Mouse (Mus musculus) hindbrain, embryonic 13.5 days (tissue): ENCODE results near the gene Gas2. TPM values are rescaled to one million over a fixed set of nuclear protein-coding genes. Genes with fewer than 3 reads are reported as not detected.
A peak's percentile ranks its signal among the peaks of the same experiment; 100 is the strongest.

Experiments used
- ATAC-seq: fragments of 200-750 bp; cut with Nextera tagmentation; 2 replicates; pipeline ENCODE4 v1.8.0; 2017; ENCODE audit warnings: moderate TSS enrichment; ENCODE audit not compliant: low FRiP score
- H3K27ac ChIP-seq: fragments of 300-500 bp; sonication (generic); 2 replicates; pipeline ENCODE4 v1.5.1; 2015; ENCODE audit warnings: inconsistent platforms, mild to moderate bottlenecking, moderate library complexity
- H3K27me3 ChIP-seq: fragments of 300-500 bp; sonication (generic); 2 replicates; pipeline ENCODE4 v1.6.1; 2015; ENCODE audit warnings: mild to moderate bottlenecking, inconsistent platforms
- H3K36me3 ChIP-seq: fragments of 300-500 bp; sonication (generic); 2 replicates; pipeline ENCODE4 v1.6.1; 2015; ENCODE audit warnings: mild to moderate bottlenecking, inconsistent platforms
- H3K4me1 ChIP-seq: fragments of 300-500 bp; sonication (generic); replicated peaks from 2 replicates; pipeline ENCODE4 v1.6.1; 2015; ENCODE audit warnings: inconsistent platforms
- H3K4me2 ChIP-seq: fragments of 300-500 bp; sonication (generic); 2 replicates; pipeline ENCODE4 v1.6.1; 2015; ENCODE audit warnings: inconsistent platforms, mild to moderate bottlenecking, moderate library complexity
- H3K4me3 ChIP-seq: fragments of 300-500 bp; sonication (generic); 2 replicates; pipeline ENCODE4 v1.5.1; 2015; ENCODE audit warnings: mild to moderate bottlenecking, inconsistent platforms
- H3K9ac ChIP-seq: fragments of 300-500 bp; sonication (generic); 2 replicates; pipeline ENCODE4 v1.6.1; 2015; ENCODE audit warnings: mild to moderate bottlenecking, inconsistent platforms
- H3K9me3 ChIP-seq: fragments of 300-500 bp; sonication (generic); 2 replicates; pipeline ENCODE4 v1.6.1; 2016; ENCODE audit warnings: inconsistent platforms
- WGBS: fragments of 180-500 bp; shearing (Covaris S2); methylation state at CpG from one replicate; pipeline ENCODE4 v1.1.7; 2015; 5-methylcytosine and 5-hydroxymethylcytosine counted together
- polyA plus RNA-seq: library from polyadenylated mRNA; unstranded; fragments of >200 nt; fragmentation: Nextera tagmentation; extraction: Ambion mirVana; gene quantifications from 2 replicates; pipeline ENCODE4 v1.2.1, GENCODE M21; 2015

Gas2 gene
- polyA plus RNA-seq, 1 experiment from 2014 or later, result 13.0 TPM

- no peak for ATAC-seq
Measured at GRCm38 (mm10) chr7:51975181-51975580, 113.4 kb downstream of the Gas2 start.

GRCm38 (mm10) chr7:51979271-51979670, 117.5 kb downstream of the Gas2 start:
- Histone ChIP-seq H3K27ac (no peak overlapping the region), H3K9ac (no peak overlapping the region), H3K4me3 (no peak overlapping the region), H3K4me2 (no peak overlapping the region), H3K27me3 (no peaks in the 10 kb centered on the region), H3K9me3 (no peaks in the 10 kb centered on the region), H3K4me1 (peaks cover 8% of the 10 kb centered on the region), H3K36me3 (no peaks in the 10 kb centered on the region)
- 45% methylated on average over 5 of the region's 5 CpGs for WGBS
- no peak for ATAC-seq

More at GRCm38 (mm10) chr7:51975181-51975580, 113.4 kb downstream of the Gas2 start:
- Histone ChIP-seq H3K4me3 (no peak overlapping the region), H3K27ac (0 out of 2 replicates have a peak overlapping the region, but pooled peaks have one; percentile 18), H3K4me2 (no peak overlapping the region), H3K4me1 (peaks cover 12% of the 10 kb centered on the region), H3K9me3 (no peaks in the 10 kb centered on the region), H3K9ac (no peak overlapping the region), H3K36me3 (no peaks in the 10 kb centered on the region), H3K27me3 (no peaks in the 10 kb centered on the region)
- WGBS, result 70% methylated on average over 6 of the region's 6 CpGs

GRCm38 (mm10) chr7:51982303-51982702, 120.5 kb downstream of the Gas2 start:
- WGBS, result 50% methylated on average over 1 of the region's 1 CpGs
- H3K27me3 ChIP-seq, result no peaks in the 10 kb centered on the region
- no peaks in the 10 kb centered on the region; the same call in 1 of the 2 replicates for H3K4me1 ChIP-seq
- no peak overlapping the region for H3K4me3 ChIP-seq
- H3K27ac ChIP-seq, result no peak overlapping the region
- no peaks in the 10 kb centered on the region for H3K36me3 ChIP-seq
- H3K9me3 ChIP-seq, result no peaks in the 10 kb centered on the region
- ATAC-seq, result no peak
- no peak overlapping the region for H3K9ac ChIP-seq
- H3K4me2 ChIP-seq, result no peak overlapping the region

- no peak for ATAC-seq
- Histone ChIP-seq H3K4me1 (no peaks in the 10 kb centered on the region; the same call in 1 of the 2 replicates), H3K9ac (no peak overlapping the region), H3K27ac (no peak overlapping the region), H3K4me2 (no peak overlapping the region), H3K36me3 (no peaks in the 10 kb centered on the region), H3K4me3 (no peak overlapping the region), H3K9me3 (no peaks in the 10 kb centered on the region), H3K27me3 (no peaks in the 10 kb centered on the region)
- 81% methylated on average over 6 of the region's 6 CpGs for WGBS
Measured at GRCm38 (mm10) chr7:51985763-51986162, 123.9 kb downstream of the Gas2 start.

GRCm38 (mm10) chr7:51986909-51987308, 125.1 kb downstream of the Gas2 start:
- no peak for ATAC-seq
- Histone ChIP-seq H3K9ac (no peak overlapping the region), H3K4me2 (no peak overlapping the region), H3K4me1 (no peaks in the 10 kb centered on the region; the same call in 1 of the 2 replicates), H3K27ac (no peak overlapping the region), H3K4me3 (no peak overlapping the region), H3K27me3 (no peaks in the 10 kb centered on the region), H3K36me3 (no peaks in the 10 kb centered on the region), H3K9me3 (no peaks in the 10 kb centered on the region)
- WGBS, result 69% methylated on average over 6 of the region's 6 CpGs

- H3K4me3 ChIP-seq, result no peak overlapping the region
Measured at GRCm38 (mm10) chr7:51991020-51991419, 129.2 kb downstream of the Gas2 start.

GRCm38 (mm10) chr7:52005511-52006295, 143.9 kb downstream of the Gas2 start, which contains the start of gene Svip:
Svip (minus strand) TSS chr7:52006018.
- no peaks in the 10 kb centered on the region for H3K36me3 ChIP-seq
- peak within 1 kb of the TSS; percentile 80 for H3K9ac ChIP-seq
- WGBS, result under 1% methylated on average over 34 of the region's 47 CpGs
- H3K9me3 ChIP-seq, result no peaks in the 10 kb centered on the region
- peaks cover 10% of the 10 kb centered on the region for H3K4me1 ChIP-seq
- peak within 1 kb of the TSS; percentile 70 for H3K4me3 ChIP-seq
- peaks cover 3% of the 10 kb centered on the region; the same call in 1 of the 2 replicates for H3K27me3 ChIP-seq
- peak; percentile 97 for ATAC-seq
- H3K4me2 ChIP-seq, result peak within 1 kb of the TSS; percentile 61
- peak within 1 kb of the TSS; percentile 86 for H3K27ac ChIP-seq

More at GRCm38 (mm10) chr7:51991020-51991419, 129.2 kb downstream of the Gas2 start:
- ATAC-seq, result no peak
- Histone ChIP-seq H3K4me1 (no peaks in the 10 kb centered on the region), H3K9ac (no peak overlapping the region), H3K36me3 (peaks cover 6% of the 10 kb centered on the region; the same call in 1 of the 2 replicates), H3K4me2 (no peak overlapping the region), H3K9me3 (no peaks in the 10 kb centered on the region), H3K27me3 (no peaks in the 10 kb centered on the region), H3K27ac (no peak overlapping the region)
- WGBS, result 84% methylated on average over 3 of the region's 3 CpGs

GRCm38 (mm10) chr7:52006296-52006630, 144.4 kb downstream of the Gas2 start:
- no peaks in the 10 kb centered on the region for H3K36me3 ChIP-seq
- H3K9ac ChIP-seq, result no peak overlapping the region; the same call in 1 of the 2 replicates
- H3K4me1 ChIP-seq, result peaks cover 10% of the 10 kb centered on the region
- WGBS, result under 1% methylated on average over 9 of the region's 9 CpGs
- peaks cover 3% of the 10 kb centered on the region; the same call in 1 of the 2 replicates for H3K27me3 ChIP-seq
- H3K4me2 ChIP-seq, result peak overlapping the region; percentile 61
- no peak overlapping the region for H3K27ac ChIP-seq
- ATAC-seq, result peak; percentile 86; the same call in 1 of the 2 replicates
- peak overlapping the region; percentile 70 for H3K4me3 ChIP-seq
- no peaks in the 10 kb centered on the region for H3K9me3 ChIP-seq

- H3K9me3 ChIP-seq, result no peaks in the 10 kb centered on the region
- H3K4me3 ChIP-seq, result no peak overlapping the region
- peaks cover 3% of the 10 kb centered on the region; the same call in 1 of the 2 replicates for H3K27me3 ChIP-seq
- no peak overlapping the region for H3K4me2 ChIP-seq
- no peaks in the 10 kb centered on the region for H3K36me3 ChIP-seq
- no peak for ATAC-seq
- no peak overlapping the region for H3K27ac ChIP-seq
- WGBS, result 92% methylated on average over 2 of the region's 2 CpGs
- peaks cover 10% of the 10 kb centered on the region for H3K4me1 ChIP-seq
- no peak overlapping the region for H3K9ac ChIP-seq
Measured at GRCm38 (mm10) chr7:52007138-52007537, 145.3 kb downstream of the Gas2 start.

- WGBS, result 85% methylated on average over 7 of the region's 7 CpGs
Measured at GRCm38 (mm10) chr7:52013457-52013856, 151.6 kb downstream of the Gas2 start.

GRCm38 (mm10) chr7:52015180-52015579, 153.4 kb downstream of the Gas2 start:
- no peak overlapping the region for H3K27ac ChIP-seq
- no peaks in the 10 kb centered on the region for H3K27me3 ChIP-seq
- H3K4me1 ChIP-seq, result no peaks in the 10 kb centered on the region
- no peaks in the 10 kb centered on the region for H3K36me3 ChIP-seq
- no peak overlapping the region for H3K4me3 ChIP-seq
- no peak overlapping the region for H3K9ac ChIP-seq
- WGBS, result 91% methylated on average over 1 of the region's 1 CpGs
- no peak overlapping the region for H3K4me2 ChIP-seq
- no peak for ATAC-seq
- H3K9me3 ChIP-seq, result no peaks in the 10 kb centered on the region

More at GRCm38 (mm10) chr7:52013457-52013856, 151.6 kb downstream of the Gas2 start:
- no peak overlapping the region for H3K4me2 ChIP-seq
- H3K27me3 ChIP-seq, result no peaks in the 10 kb centered on the region
- no peak overlapping the region for H3K9ac ChIP-seq
- no peaks in the 10 kb centered on the region for H3K36me3 ChIP-seq
- no peak for ATAC-seq
- no peak overlapping the region for H3K4me3 ChIP-seq
- no peaks in the 10 kb centered on the region for H3K4me1 ChIP-seq
- H3K9me3 ChIP-seq, result no peaks in the 10 kb centered on the region
- no peak overlapping the region for H3K27ac ChIP-seq

- Histone ChIP-seq H3K4me3 (no peak within 1 kb of the TSS), H3K27me3 (no peaks in the 10 kb centered on the region), H3K9me3 (no peaks in the 10 kb centered on the region), H3K4me2 (no peak within 1 kb of the TSS), H3K9ac (no peak within 1 kb of the TSS), H3K27ac (no peak within 1 kb of the TSS), H3K36me3 (no peaks in the 10 kb centered on the region), H3K4me1 (no peaks in the 10 kb centered on the region)
- 86% methylated on average over 3 of the region's 3 CpGs for WGBS
- ATAC-seq, result no peak
Measured at GRCm38 (mm10) chr7:52015628-52016027, 153.8 kb downstream of the Gas2 start, which contains the start of gene 1700015G11Rik. 1700015G11Rik (minus strand) TSS chr7:52015728.
